Mouse (Mus musculus): ENCODE measurements around the gene Eps8. TPM values are rescaled to one million over a fixed set of nuclear protein-coding genes. Genes with fewer than 3 reads are reported as not detected.
A peak's percentile ranks its signal among the peaks of the same experiment; 100 is the strongest.

Gene Eps8
- polyA plus RNA-seq, 1 experiment from 2014 or later, result 33.4 TPM

GRCm38 (mm10) chr6:137649068-137649480, 5.6 kb downstream of the Eps8 start:
- peak overlapping the region; percentile 100 for H3K4me2 ChIP-seq (ENCODE audit: low read depth, low read length)
- H3K9me3 ChIP-seq (replicated peaks; ENCODE audit: control insufficient read depth, low read length), result no peaks in the 10 kb centered on the region
- H3K4me3 ChIP-seq (replicated peaks; ENCODE audit: low read length), result peak overlapping the region; percentile 87
- H3K27me3 ChIP-seq (ENCODE audit: control insufficient read depth, insufficient read depth, low read length), result no peaks in the 10 kb centered on the region
- H3K27ac ChIP-seq (ENCODE audit: low read length), result no peak overlapping the region
- peak overlapping the region; percentile 88 for H3K9ac ChIP-seq (ENCODE audit: low read length)
- WGBS, result under 1% methylated on average over 40 of the region's 51 CpGs
- H3K4me1 ChIP-seq (ENCODE audit: control insufficient read depth, insufficient read depth, low read length), result peaks cover 4% of the 10 kb centered on the region; the same call in 1 of the 2 replicates
- no peaks in the 10 kb centered on the region for H3K36me3 ChIP-seq (ENCODE audit: control insufficient read depth, insufficient read depth, low read length)
- ATAC-seq (ENCODE audit: insufficient read depth, low FRiP score), result peak; percentile 88

DNA sequence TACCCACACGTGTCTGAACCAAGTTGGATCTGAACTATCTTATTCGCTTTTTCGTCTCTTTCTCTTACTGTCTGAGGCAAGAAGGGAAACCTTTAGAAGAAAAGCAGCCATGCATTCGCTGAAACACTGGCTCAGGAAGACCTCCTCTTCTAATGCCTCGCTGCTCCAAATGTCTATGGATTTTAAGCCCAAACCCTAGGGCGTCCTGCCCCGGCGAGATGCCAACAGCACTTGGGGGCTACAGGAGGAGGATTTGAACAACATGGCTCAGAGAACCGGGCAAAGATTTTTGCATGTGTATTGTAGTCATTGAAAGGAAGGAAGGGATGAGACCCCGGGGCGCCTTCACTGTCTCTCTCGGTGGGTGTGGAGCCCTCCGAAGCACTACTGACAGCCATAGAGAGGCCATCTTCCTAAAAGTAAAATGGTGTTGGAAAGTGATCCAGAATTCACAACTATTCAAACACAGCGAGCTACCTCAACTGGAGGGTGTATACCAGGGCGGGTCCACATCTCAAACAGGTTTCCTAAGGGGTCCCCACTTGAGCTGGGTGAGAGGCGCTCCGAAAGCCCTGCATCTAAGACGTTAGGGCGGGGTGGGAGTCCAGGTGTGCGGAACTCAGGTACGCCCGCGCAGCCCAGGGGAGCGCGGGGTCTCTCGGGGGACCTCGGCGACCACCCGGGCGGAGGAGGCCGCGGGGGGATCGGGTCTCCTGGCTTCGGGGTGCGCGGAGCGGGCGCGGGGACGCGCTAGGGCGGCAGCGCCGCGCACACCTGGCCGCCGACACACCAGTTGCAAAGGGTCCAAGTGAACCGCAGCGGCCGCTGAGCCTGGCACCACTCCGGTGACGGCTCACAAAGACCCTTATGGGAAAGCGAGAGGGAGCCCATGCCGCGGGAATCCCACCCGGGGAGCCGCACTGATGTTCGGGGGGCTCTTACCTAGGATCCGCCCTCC, 6.3 kb downstream of the Eps8 start:
- Histone ChIP-seq H3K9ac (ENCODE audit: low read length) (peak overlapping the region; percentile 88), H3K36me3 (ENCODE audit: control insufficient read depth, insufficient read depth, low read length) (no peaks in the 10 kb centered on the region), H3K4me1 (ENCODE audit: control insufficient read depth, insufficient read depth, low read length) (peaks cover 4% of the 10 kb centered on the region; the same call in 1 of the 2 replicates), H3K4me3 (replicated peaks; ENCODE audit: low read length) (peak overlapping the region; percentile 87), H3K4me2 (ENCODE audit: low read depth, low read length) (peak overlapping the region; percentile 100), H3K9me3 (replicated peaks; ENCODE audit: control insufficient read depth, low read length) (no peaks in the 10 kb centered on the region), H3K27ac (ENCODE audit: low read length) (no peak overlapping the region), H3K27me3 (ENCODE audit: control insufficient read depth, insufficient read depth, low read length) (no peaks in the 10 kb centered on the region)
- ATAC-seq (ENCODE audit: insufficient read depth, low FRiP score), result peak; percentile 35
- WGBS, result 2% methylated on average over 59 of the region's 59 CpGs

- no peak overlapping the region for H3K9ac ChIP-seq (ENCODE audit: low read length)
- WGBS, result 23% methylated on average over 10 of the region's 10 CpGs
Measured at GRCm38 (mm10) chr6:137647646-137648045, 7.0 kb downstream of the Eps8 start.

GRCm38 (mm10) chr6:137646726-137647125, 8.0 kb downstream of the Eps8 start:
- no peak overlapping the region for H3K27ac ChIP-seq (ENCODE audit: low read length)
- no peaks in the 10 kb centered on the region for H3K9me3 ChIP-seq (replicated peaks; ENCODE audit: control insufficient read depth, low read length)
- no peak for ATAC-seq (ENCODE audit: insufficient read depth, low FRiP score)
- WGBS, result 69% methylated on average over 2 of the region's 2 CpGs
- no peaks in the 10 kb centered on the region for H3K27me3 ChIP-seq (ENCODE audit: control insufficient read depth, insufficient read depth, low read length)
- peak overlapping the region; percentile 100 for H3K4me2 ChIP-seq (ENCODE audit: low read depth, low read length)
- peaks cover 4% of the 10 kb centered on the region; the same call in 1 of the 2 replicates for H3K4me1 ChIP-seq (ENCODE audit: control insufficient read depth, insufficient read depth, low read length)
- no peaks in the 10 kb centered on the region for H3K36me3 ChIP-seq (ENCODE audit: control insufficient read depth, insufficient read depth, low read length)
- H3K4me3 ChIP-seq (replicated peaks; ENCODE audit: low read length), result 0 out of 2 replicates have a peak overlapping the region, but pooled peaks have one; percentile 87
- H3K9ac ChIP-seq (ENCODE audit: low read length), result no peak overlapping the region

More at GRCm38 (mm10) chr6:137647646-137648045, 7.0 kb downstream of the Eps8 start:
- Histone ChIP-seq H3K36me3 (ENCODE audit: control insufficient read depth, insufficient read depth, low read length) (no peaks in the 10 kb centered on the region), H3K4me1 (ENCODE audit: control insufficient read depth, insufficient read depth, low read length) (peaks cover 4% of the 10 kb centered on the region; the same call in 1 of the 2 replicates), H3K4me2 (ENCODE audit: low read depth, low read length) (peak overlapping the region; percentile 100), H3K27ac (ENCODE audit: low read length) (no peak overlapping the region), H3K4me3 (replicated peaks; ENCODE audit: low read length) (peak overlapping the region; percentile 87), H3K27me3 (ENCODE audit: control insufficient read depth, insufficient read depth, low read length) (no peaks in the 10 kb centered on the region), H3K9me3 (replicated peaks; ENCODE audit: control insufficient read depth, low read length) (no peaks in the 10 kb centered on the region)
- no peak for ATAC-seq (ENCODE audit: insufficient read depth, low FRiP score)

DNA sequence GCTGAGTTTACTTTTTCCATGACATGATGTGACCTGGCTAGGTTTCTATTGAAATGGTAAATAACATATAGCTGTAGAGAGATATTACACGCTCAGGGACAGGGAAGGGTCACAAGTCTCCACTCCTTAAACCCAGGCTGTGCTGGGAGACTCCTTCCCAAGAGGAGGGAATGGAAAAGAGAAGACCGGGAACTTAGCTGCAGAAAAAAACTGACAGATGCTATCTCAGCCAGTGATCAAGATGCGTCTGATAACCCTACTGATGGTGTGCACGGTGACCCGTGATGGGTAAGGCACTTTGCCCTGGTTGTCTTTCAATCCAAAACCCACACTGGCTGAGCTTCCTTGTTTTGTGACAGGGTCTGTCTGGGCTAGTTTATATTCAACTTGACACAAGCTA, 9.8 kb downstream of the Eps8 start:
- H3K4me1 ChIP-seq (ENCODE audit: control insufficient read depth, insufficient read depth, low read length), result peaks cover 4% of the 10 kb centered on the region; the same call in 1 of the 2 replicates
- 78% methylated on average over 5 of the region's 5 CpGs for WGBS
- H3K9ac ChIP-seq (ENCODE audit: low read length), result no peak overlapping the region
- no peak overlapping the region for H3K4me3 ChIP-seq (replicated peaks; ENCODE audit: low read length)
- H3K27me3 ChIP-seq (ENCODE audit: control insufficient read depth, insufficient read depth, low read length), result no peaks in the 10 kb centered on the region
- no peaks in the 10 kb centered on the region for H3K9me3 ChIP-seq (replicated peaks; ENCODE audit: control insufficient read depth, low read length)
- H3K4me2 ChIP-seq (ENCODE audit: low read depth, low read length), result no peak overlapping the region
- no peak for ATAC-seq (ENCODE audit: insufficient read depth, low FRiP score)
- H3K36me3 ChIP-seq (ENCODE audit: control insufficient read depth, insufficient read depth, low read length), result no peaks in the 10 kb centered on the region
- no peak overlapping the region for H3K27ac ChIP-seq (ENCODE audit: low read length)

DNA sequence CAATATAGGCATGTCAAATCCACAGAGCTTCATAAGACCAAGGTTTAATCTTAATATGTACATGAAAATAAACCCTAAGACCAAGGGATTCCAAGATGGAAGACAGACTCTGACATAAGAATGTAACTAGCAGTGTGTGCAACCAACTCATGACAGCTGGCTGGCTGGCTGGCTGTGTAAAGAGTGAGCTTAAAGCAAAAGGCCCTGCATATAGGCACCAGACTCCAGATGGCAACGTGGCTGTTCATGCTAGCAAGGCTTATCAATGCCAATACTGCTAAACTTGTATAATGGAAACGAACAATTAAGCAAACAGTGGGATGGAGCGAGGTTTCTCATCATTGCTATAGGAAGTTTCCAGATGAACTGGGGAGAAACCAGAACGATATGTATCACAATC, 10.9 kb downstream of the Eps8 start:
- Histone ChIP-seq H3K4me1 (ENCODE audit: control insufficient read depth, insufficient read depth, low read length) (peaks cover 4% of the 10 kb centered on the region; the same call in 1 of the 2 replicates), H3K36me3 (ENCODE audit: control insufficient read depth, insufficient read depth, low read length) (no peaks in the 10 kb centered on the region), H3K9me3 (replicated peaks; ENCODE audit: control insufficient read depth, low read length) (no peaks in the 10 kb centered on the region), H3K4me3 (replicated peaks; ENCODE audit: low read length) (no peak overlapping the region), H3K9ac (ENCODE audit: low read length) (no peak overlapping the region), H3K4me2 (ENCODE audit: low read depth, low read length) (no peak overlapping the region), H3K27me3 (ENCODE audit: control insufficient read depth, insufficient read depth, low read length) (no peaks in the 10 kb centered on the region), H3K27ac (ENCODE audit: low read length) (no peak overlapping the region)
- 74% methylated on average over 4 of the region's 4 CpGs for WGBS
- no peak for ATAC-seq (ENCODE audit: insufficient read depth, low FRiP score)

- no peak overlapping the region for H3K27ac ChIP-seq (ENCODE audit: low read length)
- H3K4me3 ChIP-seq (replicated peaks; ENCODE audit: low read length), result no peak overlapping the region
- no peak overlapping the region for H3K4me2 ChIP-seq (ENCODE audit: low read depth, low read length)
- H3K9ac ChIP-seq (ENCODE audit: low read length), result no peak overlapping the region
- no peaks in the 10 kb centered on the region for H3K9me3 ChIP-seq (replicated peaks; ENCODE audit: control insufficient read depth, low read length)
- H3K4me1 ChIP-seq (ENCODE audit: control insufficient read depth, insufficient read depth, low read length), result no peaks in the 10 kb centered on the region
- H3K36me3 ChIP-seq (ENCODE audit: control insufficient read depth, insufficient read depth, low read length), result no peaks in the 10 kb centered on the region
- WGBS, result 83% methylated on average over 1 of the region's 1 CpGs
- ATAC-seq (ENCODE audit: insufficient read depth, low FRiP score), result no peak
- H3K27me3 ChIP-seq (ENCODE audit: control insufficient read depth, insufficient read depth, low read length), result no peaks in the 10 kb centered on the region
Measured at GRCm38 (mm10) chr6:137641642-137642041, 13.0 kb downstream of the Eps8 start.

DNA sequence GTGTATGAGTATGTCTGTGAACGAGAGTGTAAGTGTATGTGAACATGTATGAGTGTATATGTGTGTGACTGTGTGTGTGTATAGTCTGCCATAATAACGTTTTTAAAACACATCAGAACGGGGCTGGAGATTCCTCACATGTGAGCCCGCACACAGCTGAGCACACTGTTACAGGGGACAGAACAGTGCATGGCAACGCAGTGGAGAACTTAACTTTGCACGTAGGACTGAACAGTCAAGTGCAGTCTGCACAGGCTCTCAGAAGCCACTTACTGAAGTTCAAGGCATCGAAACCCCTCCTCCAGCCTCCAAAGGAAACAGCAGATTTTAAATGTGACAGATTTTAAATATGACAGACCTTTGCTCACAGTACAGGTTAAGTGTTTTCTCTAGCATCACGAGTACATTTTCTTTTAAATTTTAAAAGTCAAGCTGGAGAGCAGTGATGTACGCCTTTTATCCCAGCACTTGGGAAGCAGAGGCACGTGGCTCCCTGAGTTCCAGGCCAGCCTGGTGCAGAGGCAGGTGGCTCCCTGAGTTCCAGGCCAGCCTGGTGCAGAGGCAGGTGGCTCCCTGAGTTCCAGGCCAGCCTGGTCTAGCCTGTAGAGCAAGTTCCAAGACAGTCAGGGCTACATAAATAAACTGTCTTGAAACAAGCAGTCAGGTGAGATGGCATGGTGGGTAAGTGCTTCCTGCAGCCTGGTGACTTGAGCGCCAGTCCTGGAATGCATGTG, 15.7 kb downstream of the Eps8 start:
- Histone ChIP-seq H3K9ac (ENCODE audit: low read length) (no peak overlapping the region), H3K9me3 (replicated peaks; ENCODE audit: control insufficient read depth, low read length) (no peaks in the 10 kb centered on the region), H3K27me3 (ENCODE audit: control insufficient read depth, insufficient read depth, low read length) (no peaks in the 10 kb centered on the region), H3K36me3 (ENCODE audit: control insufficient read depth, insufficient read depth, low read length) (no peaks in the 10 kb centered on the region), H3K4me2 (ENCODE audit: low read depth, low read length) (no peak overlapping the region), H3K4me1 (ENCODE audit: control insufficient read depth, insufficient read depth, low read length) (no peaks in the 10 kb centered on the region), H3K4me3 (replicated peaks; ENCODE audit: low read length) (no peak overlapping the region), H3K27ac (ENCODE audit: low read length) (no peak overlapping the region)
- no peak for ATAC-seq (ENCODE audit: insufficient read depth, low FRiP score)
- 77% methylated on average over 11 of the region's 11 CpGs for WGBS

GRCm38 (mm10) chr6:137637443-137637842, 17.2 kb downstream of the Eps8 start:
- H3K4me3 ChIP-seq (replicated peaks; ENCODE audit: low read length), result no peak overlapping the region
- no peak overlapping the region for H3K27ac ChIP-seq (ENCODE audit: low read length)
- WGBS, result 60% methylated on average over 7 of the region's 7 CpGs
- ATAC-seq (ENCODE audit: insufficient read depth, low FRiP score), result no peak
- no peak overlapping the region for H3K9ac ChIP-seq (ENCODE audit: low read length)
- H3K4me2 ChIP-seq (ENCODE audit: low read depth, low read length), result no peak overlapping the region
- H3K36me3 ChIP-seq (ENCODE audit: control insufficient read depth, insufficient read depth, low read length), result no peaks in the 10 kb centered on the region
- no peaks in the 10 kb centered on the region for H3K4me1 ChIP-seq (ENCODE audit: control insufficient read depth, insufficient read depth, low read length)
- no peaks in the 10 kb centered on the region for H3K9me3 ChIP-seq (replicated peaks; ENCODE audit: control insufficient read depth, low read length)
- H3K27me3 ChIP-seq (ENCODE audit: control insufficient read depth, insufficient read depth, low read length), result no peaks in the 10 kb centered on the region

All from stomach, embryonic 16.5 days (tissue).